Comparison of ENCODE assay signal across 29 mouse cellular contexts in genomic region chr3:153618976-153619375, GRCm38 (mm10).
DNase-seq lines count a peak whose midpoint lies in the region; ATAC-seq and TF ChIP-seq lines count a peak whose summit lies in the region.
"Had no signal": no experiment of that assay in that cellular context is flagged by ENCODE, and none has a peak within 500 bp of the region (broad histone marks: within the 10 kb centered on the region; RNA-seq: fewer than 3 reads in every experiment).

No protein-coding gene starts in this region.

- no peak overlapping the region for H3K9ac ChIP-seq in intestine, postnatal 0 days (ENCODE audit: low read depth, low read length)
- no peak overlapping the region for H3K9ac ChIP-seq in kidney, postnatal 0 days (ENCODE audit: low read depth, low read length)
- no peak overlapping the region for H3K9ac ChIP-seq in liver, embryonic 16.5 days (ENCODE audit: low read depth, low read length)
- no peak overlapping the region for H3K9ac ChIP-seq in midbrain, postnatal 0 days (replicated peaks; ENCODE audit: low read length, poor library complexity, severe bottlenecking)
- H3K9ac ChIP-seq: embryonic facial prominence, embryonic 13.5 days; forebrain, embryonic 15.5 days; hindbrain, embryonic 13.5 days; limb, embryonic 13.5 days; midbrain, embryonic 12.5 days; neural tube, embryonic 13.5 days had no signal

- 63% methylated on average over 7 of the region's 7 CpGs for WGBS in intestine, postnatal 0 days
- WGBS in kidney, postnatal 0 days: 79% methylated on average over 7 of the region's 7 CpGs
- 76% methylated on average over 7 of the region's 7 CpGs for WGBS in liver, embryonic 16.5 days (ENCODE audit: insufficient replicate concordance)
- WGBS in midbrain, postnatal 0 days: 92% methylated on average over 7 of the region's 7 CpGs

- H3K27ac ChIP-seq in intestine, postnatal 0 days (ENCODE audit: low read depth, low read length): no peak overlapping the region
- no peak overlapping the region for H3K27ac ChIP-seq in kidney, postnatal 0 days
- H3K27ac ChIP-seq in liver, embryonic 16.5 days (ENCODE audit: low read length): no peak overlapping the region
- H3K27ac ChIP-seq in midbrain, postnatal 0 days (ENCODE audit: low read depth, low read length): no peak overlapping the region
- H3K27ac ChIP-seq: embryonic facial prominence, embryonic 13.5 days; forebrain, embryonic 10.5 days; forebrain, embryonic 15.5 days; hindbrain, embryonic 13.5 days; limb, embryonic 13.5 days; midbrain, embryonic 12.5 days; neural tube, embryonic 13.5 days had no signal

- no peaks in the 10 kb centered on the region for H3K9me3 ChIP-seq in intestine, postnatal 0 days (ENCODE audit: control insufficient read depth)
- no peaks in the 10 kb centered on the region for H3K9me3 ChIP-seq in kidney, postnatal 0 days (replicated peaks; ENCODE audit: low read length)
- H3K9me3 ChIP-seq in liver, embryonic 16.5 days (replicated peaks; ENCODE audit: control insufficient read depth, low read length): no peaks in the 10 kb centered on the region
- no peaks in the 10 kb centered on the region for H3K9me3 ChIP-seq in midbrain, postnatal 0 days (ENCODE audit: low read length)
- H3K9me3 ChIP-seq: embryonic facial prominence, embryonic 13.5 days; forebrain, embryonic 10.5 days; forebrain, embryonic 15.5 days; limb, embryonic 13.5 days; midbrain, embryonic 12.5 days; neural tube, embryonic 13.5 days had no signal

- H3K4me3 ChIP-seq in intestine, postnatal 0 days (ENCODE audit: low read depth, low read length): no peak overlapping the region
- H3K4me3 ChIP-seq in kidney, postnatal 0 days (replicated peaks; ENCODE audit: low read depth, low read length): no peak overlapping the region
- H3K4me3 ChIP-seq in liver, embryonic 16.5 days (ENCODE audit: low read depth, low read length): no peak overlapping the region
- H3K4me3 ChIP-seq in midbrain, postnatal 0 days (ENCODE audit: low read depth, low read length): no peak overlapping the region
- H3K4me3 ChIP-seq: embryonic facial prominence, embryonic 13.5 days; forebrain, embryonic 10.5 days; forebrain, embryonic 15.5 days; hindbrain, embryonic 13.5 days; limb, embryonic 13.5 days; megakaryocyte, embryonic 14.5 days; midbrain, embryonic 12.5 days; neural tube, embryonic 13.5 days had no signal

- H3K4me2 ChIP-seq in intestine, postnatal 0 days (replicated peaks; ENCODE audit: low read depth): no peak overlapping the region
- H3K4me2 ChIP-seq in kidney, postnatal 0 days (ENCODE audit: low read length): no peak overlapping the region
- H3K4me2 ChIP-seq in liver, embryonic 16.5 days (ENCODE audit: low read depth, low read length): no peak overlapping the region
- H3K4me2 ChIP-seq in midbrain, postnatal 0 days (ENCODE audit: low read depth, low read length, poor library complexity, severe bottlenecking): no peak overlapping the region
- H3K4me2 ChIP-seq: embryonic facial prominence, embryonic 13.5 days; forebrain, embryonic 15.5 days; heart, embryonic 11.5 days; hindbrain, embryonic 13.5 days; limb, embryonic 13.5 days; midbrain, embryonic 12.5 days; neural tube, embryonic 13.5 days had no signal

- peak; percentile 71 to 74 for DNase-seq in kidney, adult 8-10 months
- DNase-seq in kidney, postnatal 10 days: no peak
- DNase-seq in kidney, postnatal 0 days (ENCODE audit: low spot score): no peak
- DNase-seq in adrenal gland, adult 18-20 months (ENCODE audit: low spot score in 2 of 2): no peak
- no peak for DNase-seq in midbrain, postnatal 0 days (ENCODE audit: low spot score)
- DNase-seq in left cerebral cortex, adult 9 months (ENCODE audit: low spot score in 2 of 2): no peak
- DNase-seq: adrenal gland, adult 2 months; adrenal gland, postnatal 36 days; B cell, adult 2 months; cerebellum, adult 18-20 months; cerebellum, postnatal 25 days; gastrocnemius, postnatal 25 days; heart, adult 18-20 months; heart, postnatal 4 days; lung, adult 18-20 months; lung, postnatal 4 days; thymus, postnatal 4 days had no signal

- H3K36me3 ChIP-seq in intestine, postnatal 0 days (ENCODE audit: control insufficient read depth, insufficient read depth): no peaks in the 10 kb centered on the region
- H3K36me3 ChIP-seq in kidney, postnatal 0 days (ENCODE audit: insufficient read depth, low read length): no peaks in the 10 kb centered on the region
- H3K36me3 ChIP-seq in liver, embryonic 16.5 days (ENCODE audit: control insufficient read depth, insufficient read depth): no peaks in the 10 kb centered on the region
- no peaks in the 10 kb centered on the region for H3K36me3 ChIP-seq in midbrain, postnatal 0 days (ENCODE audit: insufficient read depth, low read length)
- H3K36me3 ChIP-seq: forebrain, embryonic 15.5 days; hindbrain, embryonic 13.5 days; limb, embryonic 13.5 days; midbrain, embryonic 12.5 days; neural tube, embryonic 13.5 days had no signal

- peak; percentile 77 for ATAC-seq in intestine, postnatal 0 days
- peak; percentile 56; the same call in 1 of the 2 replicates for ATAC-seq in kidney, postnatal 0 days (replicated peaks; ENCODE audit: low FRiP score, low read depth)
- peak; percentile 45 for ATAC-seq in liver, embryonic 16.5 days (ENCODE audit: low read depth)
- ATAC-seq in midbrain, postnatal 0 days (ENCODE audit: low FRiP score): no peak
- ATAC-seq: forebrain, embryonic 15.5 days; lung, postnatal 0 days had no signal

- no peak for TF ChIP-seq CTCF in intestine, postnatal 0 days (IDR thresholded peaks at IDR 0.05; ENCODE audit: low read depth)
- TF ChIP-seq CTCF in kidney, postnatal 0 days (IDR thresholded peaks at IDR 0.05; ENCODE audit: low read depth): no peak
- TF ChIP-seq CTCF in midbrain, postnatal 0 days (IDR thresholded peaks at IDR 0.05): no peak

- H3K4me1 ChIP-seq in intestine, postnatal 0 days (replicated peaks; ENCODE audit: control insufficient read depth, insufficient read depth, low read length): no peaks in the 10 kb centered on the region
- H3K4me1 ChIP-seq in kidney, postnatal 0 days (replicated peaks; ENCODE audit: insufficient read depth, low read length): peaks cover 11% of the 10 kb centered on the region
- no peaks in the 10 kb centered on the region; the same call in none of the 2 replicates for H3K4me1 ChIP-seq in liver, embryonic 16.5 days (ENCODE audit: control insufficient read depth, low read depth, low read length)
- 0 out of 2 replicates have a peak, but pooled peaks cover 5% of the 10 kb centered on the region for H3K4me1 ChIP-seq in midbrain, postnatal 0 days (ENCODE audit: insufficient read depth, low read length)

- no peaks in the 10 kb centered on the region for H3K27me3 ChIP-seq in intestine, postnatal 0 days (replicated peaks; ENCODE audit: control insufficient read depth, insufficient read depth, low read length)
- no peaks in the 10 kb centered on the region for H3K27me3 ChIP-seq in kidney, postnatal 0 days (ENCODE audit: insufficient read depth, low read length)
- no peaks in the 10 kb centered on the region for H3K27me3 ChIP-seq in liver, embryonic 16.5 days (ENCODE audit: control insufficient read depth, insufficient read depth, low read depth, low read length)
- H3K27me3 ChIP-seq in midbrain, postnatal 0 days (ENCODE audit: insufficient read depth, low read length): no peaks in the 10 kb centered on the region
- H3K27me3 ChIP-seq: embryonic facial prominence, embryonic 13.5 days; forebrain, embryonic 15.5 days; hindbrain, embryonic 13.5 days; limb, embryonic 13.5 days; midbrain, embryonic 12.5 days; neural tube, embryonic 13.5 days had no signal

Comparison
In these comparisons a context has a peak if more than half of its experiments do, and no peak if none do; other contexts are left out.
1. DNase-seq: peak in kidney, adult 8-10 months (2 of 2); none in kidney, postnatal 10 days (single experiment), kidney, postnatal 0 days (single experiment), adrenal gland, adult 18-20 months (0 of 2), midbrain, postnatal 0 days (single experiment) and left cerebral cortex, adult 9 months (0 of 2).